Mouse (Mus musculus) ES-CJ7 (cell line): Measurements from ENCODE around the gene 6330403K07Rik.

Source experiments
- DNase-seq: peaks from one replicate; pipeline ENCODE4 v3.0.0; 2011; ENCODE audit warnings: low read depth, low spot score

The 6330403K07Rik gene

DNA sequence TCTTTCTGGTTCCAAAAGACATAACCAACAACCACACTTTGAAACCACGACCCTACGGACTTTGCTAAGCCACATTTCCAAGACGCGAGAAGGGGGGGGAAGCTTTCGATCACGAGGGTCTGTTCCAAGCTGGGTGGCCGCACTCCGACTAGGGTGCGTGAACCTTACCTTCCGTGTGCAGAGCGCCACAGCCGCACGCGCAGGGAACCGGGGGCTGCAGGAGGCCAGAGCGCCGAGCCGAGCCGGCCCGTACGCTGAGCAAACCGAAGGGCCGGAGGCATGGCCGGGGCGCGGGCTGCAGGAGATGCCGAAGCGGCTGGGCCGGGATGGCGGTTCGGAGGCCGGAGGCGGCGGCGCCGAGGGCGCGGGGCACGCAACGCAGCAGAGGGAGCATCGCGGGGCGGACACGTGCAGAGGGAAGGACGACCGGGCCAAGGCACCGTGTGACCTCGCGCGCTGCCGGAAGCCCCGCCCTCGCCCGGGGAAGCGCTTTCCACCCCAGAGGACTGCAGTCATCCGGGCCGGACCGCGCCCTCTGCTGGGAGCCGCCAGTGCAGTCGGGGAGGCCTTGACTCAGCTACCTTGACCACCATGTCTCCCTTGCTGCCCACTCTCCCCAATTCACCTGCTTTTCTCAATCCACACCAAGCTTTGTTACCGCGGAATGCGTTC lies 50.6 kb downstream of the 6330403K07Rik start, which contains the start of gene C1qbp:
C1qbp (minus strand) TSS at position 470 of the 672 bp plus-strand sequence.
- peak; percentile 90 for DNase-seq

DNA sequence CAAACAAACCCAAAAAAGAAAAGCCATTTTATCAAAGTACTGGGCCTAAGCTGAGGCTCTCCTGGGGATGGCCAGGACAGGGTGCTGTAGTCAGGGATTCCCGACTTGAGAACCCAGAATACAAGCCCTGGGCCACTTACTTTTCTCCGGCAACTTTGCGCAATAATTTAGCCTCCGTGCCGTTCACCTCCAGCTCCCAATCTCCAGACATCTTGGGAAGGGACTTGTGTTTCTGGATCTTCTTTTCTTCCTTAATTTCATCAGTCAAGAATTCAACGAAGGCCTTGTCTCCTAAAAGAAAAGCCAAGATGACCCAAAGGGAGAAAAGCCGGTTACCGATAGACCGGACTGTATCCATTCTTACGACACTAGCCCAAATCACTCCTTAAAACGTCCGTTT lies 51.3 kb downstream of the 6330403K07Rik start:
- no peak for DNase-seq
